Mouse (Mus musculus) limb, embryonic 14.5 days (tissue): ENCODE measurements around the gene Spast. TPM values are rescaled to one million over a fixed set of nuclear protein-coding genes. Genes with fewer than 3 reads are reported as not detected.
"Not testable (repeated sequence)": the region's sequence is repeated elsewhere in the genome, so short reads cannot be mapped to it uniquely, and the experiment has no call there.

Experiments used
- ATAC-seq: fragments of 200-750 bp; cut with Nextera tagmentation; 2 replicates; pipeline ENCODE4 v1.8.0; 2017; ENCODE audit warnings: low read depth, moderate number of reproducible peaks, moderate TSS enrichment; ENCODE audit not compliant: low FRiP score
- DNase-seq: peaks from one replicate; pipeline ENCODE4 v3.0.0-alpha.2; 2015; ENCODE audit warnings: low spot score
- H3K27ac ChIP-seq: fragments of 300-500 bp; sonication (generic); replicated peaks from 2 replicates; pipeline ENCODE4 v1.5.1; 2014; ENCODE audit warnings: low read depth, mild to moderate bottlenecking, low read length, moderate library complexity, mixed read lengths
- H3K27me3 ChIP-seq: fragments of 300-500 bp; sonication (generic); 2 replicates; pipeline ENCODE4 v1.6.1; 2014; ENCODE audit warnings: low read length, mixed read lengths; ENCODE audit not compliant: control insufficient read depth, insufficient read depth
- H3K36me3 ChIP-seq: fragments of 300-500 bp; sonication (generic); 2 replicates; pipeline ENCODE4 v1.6.1; 2014; ENCODE audit warnings: mild to moderate bottlenecking, low read length, moderate library complexity, mixed read lengths; ENCODE audit not compliant: control insufficient read depth, insufficient read depth
- H3K4me1 ChIP-seq: fragments of 300-500 bp; sonication (generic); 2 replicates; pipeline ENCODE4 v1.6.1; 2014; ENCODE audit warnings: antibody characterized with exemption, low read length, mixed read lengths; ENCODE audit not compliant: control insufficient read depth, insufficient read depth
- H3K4me2 ChIP-seq: fragments of 300-500 bp; sonication (generic); replicated peaks from 2 replicates; pipeline ENCODE4 v1.6.1; 2014; ENCODE audit warnings: low read depth, mild to moderate bottlenecking, low read length, moderate library complexity; ENCODE audit not compliant: severe bottlenecking
- H3K4me3 ChIP-seq: fragments of 300-500 bp; sonication (generic); replicated peaks from 2 replicates; pipeline ENCODE4 v1.5.1; 2014; ENCODE audit warnings: low read length
- H3K9ac ChIP-seq: fragments of 300-500 bp; sonication (generic); 2 replicates; pipeline ENCODE4 v1.6.1; 2014; ENCODE audit warnings: mild to moderate bottlenecking, low read depth, low read length, moderate library complexity; ENCODE audit not compliant: severe bottlenecking
- H3K9me3 ChIP-seq: fragments of 300-500 bp; sonication (generic); 2 replicates; pipeline ENCODE4 v1.6.1; 2016; ENCODE audit warnings: low read length; ENCODE audit not compliant: control insufficient read depth
- POLR2A ChIP-seq: fragments of 200-500 bp; IDR thresholded peaks from 2 replicates; pipeline ENCODE4 v1.8.0; 2012; ENCODE audit warnings: inconsistent platforms, mild to moderate bottlenecking, moderate library complexity, borderline replicate concordance; ENCODE audit not compliant: insufficient read depth, insufficient read length; ENCODE audit errors: extremely low read depth
- WGBS: fragments of 180-500 bp; shearing (Covaris S2); extraction: QIAGEN DNeasy Blood & Tissue Kit; methylation state at CpG from one replicate; pipeline ENCODE4 v1.1.7; 2014; 5-methylcytosine and 5-hydroxymethylcytosine counted together
- polyA plus RNA-seq, 2 experiments: library from polyadenylated mRNA; depleted of rRNA in 1 of 2; stranded (reverse) in 1 of 2; unstranded in 1 of 2; fragments of >200 nt; fragmentation: Nextera tagmentation in 1 of 2; extraction: Ambion mirVana in 1 of 2; gene quantifications; 2 replicates each; pipeline versions ENCODE4 v1.2.1 to v1.2.3; 2012 to 2014

The Spast gene
- polyA plus RNA-seq, 2 experiments = 23.7 to 28.3 TPM

DNA sequence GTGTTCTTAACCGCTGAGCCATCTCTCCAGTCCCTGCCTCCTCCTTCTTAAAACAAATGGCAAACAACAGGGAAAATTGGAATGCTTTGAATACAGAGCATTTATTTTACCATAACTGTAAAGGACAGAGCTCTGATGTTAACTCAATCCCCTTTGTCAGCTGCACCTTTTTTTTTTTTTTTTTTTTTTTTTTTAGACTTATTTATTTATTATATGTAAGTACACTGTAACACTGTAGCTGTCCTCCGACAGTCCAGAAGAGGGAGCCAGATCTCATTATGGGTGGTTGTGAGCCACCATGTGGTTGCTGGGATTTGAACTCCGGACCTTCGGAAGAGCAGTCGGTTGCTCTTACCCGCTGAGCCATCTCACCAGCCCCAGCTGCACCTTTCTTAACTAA, 20.1 kb upstream of the Spast start:
- H3K9ac ChIP-seq = no peak overlapping the region
- H3K4me3 ChIP-seq = no peak overlapping the region
- H3K27ac ChIP-seq = no peak overlapping the region
- no peaks in the 10 kb centered on the region for H3K9me3 ChIP-seq
- H3K36me3 ChIP-seq = peaks cover 7% of the 10 kb centered on the region
- TF ChIP-seq POLR2A = no peak
- 90% methylated on average over 6 of the region's 6 CpGs for WGBS
- ATAC-seq (no peak), DNase-seq (no peak)
- no peak overlapping the region for H3K4me2 ChIP-seq
- peaks cover 13% of the 10 kb centered on the region for H3K4me1 ChIP-seq
- H3K27me3 ChIP-seq = no peaks in the 10 kb centered on the region

DNA sequence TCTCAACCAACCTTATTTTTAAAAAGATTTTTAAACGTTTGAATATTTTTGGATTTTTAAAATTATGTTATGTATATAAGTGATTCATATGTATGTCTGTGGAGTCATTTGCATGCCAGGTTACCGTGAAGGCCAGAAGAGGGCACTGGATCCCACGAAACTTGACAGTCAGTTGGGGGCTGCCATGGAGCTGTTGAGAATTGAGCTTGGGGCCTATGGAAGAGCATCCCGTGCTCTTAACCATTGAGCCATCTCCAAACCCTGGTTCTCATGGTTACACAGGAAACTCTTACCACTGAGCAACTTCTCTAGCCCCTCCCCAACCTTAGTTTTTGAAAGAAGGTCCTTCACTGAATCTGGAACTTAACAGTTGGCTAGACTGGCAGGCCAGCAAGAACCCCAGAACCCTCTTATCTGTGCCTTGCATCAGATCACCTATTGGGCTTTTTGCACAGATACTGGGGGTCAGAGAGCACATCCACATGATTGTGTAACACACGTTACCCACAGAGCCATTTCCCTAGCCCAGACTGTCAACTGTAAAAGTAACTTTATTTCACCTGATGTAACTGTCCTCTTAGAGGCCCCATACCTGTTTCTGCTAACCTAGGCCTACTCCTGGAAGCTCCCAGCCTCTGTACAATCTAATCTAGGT, 16.3 kb upstream of the Spast start:
- no peak for DNase-seq

DNA sequence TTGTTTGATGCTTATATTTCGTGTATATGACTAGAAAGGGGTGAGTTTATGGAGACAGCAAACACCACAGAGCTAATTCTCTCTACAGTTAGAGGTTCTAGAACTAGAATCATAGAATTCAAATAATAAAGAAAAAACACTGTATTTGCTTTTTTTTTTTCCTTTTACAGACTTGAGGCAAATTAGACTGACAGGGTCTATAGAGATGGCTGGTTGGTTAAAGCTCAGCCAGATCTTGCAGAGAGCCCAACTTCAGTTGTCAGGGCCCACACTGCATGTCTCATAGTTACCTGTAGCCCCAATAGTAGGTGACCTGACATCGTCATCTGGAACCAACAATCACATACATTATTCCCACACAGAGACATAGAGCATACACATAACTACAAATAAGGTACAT, 14.9 kb upstream of the Spast start, which contains the start of gene Dpy30:
Dpy30 (minus strand) TSS at position 101 of the 400 bp plus-strand sequence.
- no peak for DNase-seq

More for the DNA sequence above, 16.3 kb upstream of the Spast start:
- H3K4me3 ChIP-seq = no peak overlapping the region
- H3K9me3 ChIP-seq = no peaks in the 10 kb centered on the region
- no peak overlapping the region for H3K9ac ChIP-seq
- no peak for TF ChIP-seq POLR2A
- 45% methylated on average over 5 of the region's 5 CpGs for WGBS
- no peak overlapping the region for H3K4me2 ChIP-seq
- no peaks in the 10 kb centered on the region for H3K36me3 ChIP-seq
- ATAC-seq = no peak
- no peaks in the 10 kb centered on the region for H3K4me1 ChIP-seq
- no peak overlapping the region for H3K27ac ChIP-seq
- no peaks in the 10 kb centered on the region for H3K27me3 ChIP-seq

DNA sequence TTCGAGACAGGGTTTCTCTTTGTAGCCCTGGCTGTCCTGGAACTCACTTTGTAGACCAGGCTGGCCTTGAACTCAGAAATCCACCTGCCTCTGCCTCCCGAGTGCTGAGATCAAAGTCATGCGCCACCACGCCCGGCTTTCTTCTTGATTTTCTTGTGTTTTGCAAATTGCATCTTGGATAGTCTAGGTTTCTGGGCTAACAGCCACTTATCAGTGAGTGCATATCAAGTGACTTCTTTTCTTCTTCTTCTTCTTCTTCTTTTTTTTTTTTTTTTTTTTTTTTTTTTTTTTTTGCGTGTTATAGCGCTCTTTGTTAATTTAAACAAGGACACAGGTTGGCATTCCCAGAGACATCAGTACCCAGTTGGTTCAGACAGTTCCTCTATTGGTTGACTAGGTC, 11.6 kb upstream of the Spast start:
- H3K4me2 ChIP-seq, DNase-seq, H3K36me3 ChIP-seq, H3K9me3 ChIP-seq, ATAC-seq, H3K9ac ChIP-seq, H3K4me1 ChIP-seq, H3K4me3 ChIP-seq, H3K27me3 ChIP-seq, H3K27ac ChIP-seq: not testable (repeated sequence)
- WGBS = 85% methylated on average over 7 of the region's 7 CpGs

More for the DNA sequence above, 14.9 kb upstream of the Spast start, which contains the start of gene Dpy30:
- H3K9me3 ChIP-seq = no peaks in the 10 kb centered on the region
- no peak for ATAC-seq
- H3K4me1 ChIP-seq = no peaks in the 10 kb centered on the region
- H3K9ac ChIP-seq = no peak within 1 kb of the TSS
- no peaks in the 10 kb centered on the region for H3K36me3 ChIP-seq
- H3K27ac ChIP-seq = no peak within 1 kb of the TSS
- TF ChIP-seq POLR2A = no peak
- 71% methylated on average over 2 of the region's 2 CpGs for WGBS
- H3K27me3 ChIP-seq = no peaks in the 10 kb centered on the region
- no peak within 1 kb of the TSS for H3K4me2 ChIP-seq
- H3K4me3 ChIP-seq = no peak within 1 kb of the TSS

DNA sequence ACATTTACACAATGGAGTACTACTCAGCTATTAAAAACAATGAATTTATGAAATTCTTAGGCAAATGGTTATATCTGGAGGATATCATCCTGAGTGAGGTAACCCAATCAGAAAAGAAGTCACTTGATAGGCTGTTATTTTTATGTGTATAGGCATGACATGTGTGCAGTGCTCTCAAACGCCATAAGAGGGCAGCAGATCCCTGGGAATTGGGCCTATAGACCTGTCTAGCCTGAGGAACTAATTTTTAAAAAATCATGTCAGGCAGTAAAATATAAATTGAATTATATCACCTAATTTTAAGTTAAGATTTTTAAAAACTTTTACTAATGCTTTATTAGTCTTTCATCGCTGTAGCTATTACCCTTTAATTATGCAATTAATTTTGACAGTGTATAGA, 10.6 kb upstream of the Spast start:
- H3K36me3 ChIP-seq, H3K4me3 ChIP-seq, H3K9ac ChIP-seq, ATAC-seq, H3K4me2 ChIP-seq, H3K9me3 ChIP-seq, H3K27ac ChIP-seq, H3K4me1 ChIP-seq, H3K27me3 ChIP-seq: not testable (repeated sequence)
- WGBS = 46% methylated on average over 2 of the region's 2 CpGs
- DNase-seq = peak; percentile 19
